Mouse (Mus musculus): ENCODE results near the gene Gm28047.
"Not testable (repeated sequence)": the region's sequence is repeated elsewhere in the genome, so short reads cannot be mapped to it uniquely, and the experiment has no call there.

Gene Gm28047

DNA sequence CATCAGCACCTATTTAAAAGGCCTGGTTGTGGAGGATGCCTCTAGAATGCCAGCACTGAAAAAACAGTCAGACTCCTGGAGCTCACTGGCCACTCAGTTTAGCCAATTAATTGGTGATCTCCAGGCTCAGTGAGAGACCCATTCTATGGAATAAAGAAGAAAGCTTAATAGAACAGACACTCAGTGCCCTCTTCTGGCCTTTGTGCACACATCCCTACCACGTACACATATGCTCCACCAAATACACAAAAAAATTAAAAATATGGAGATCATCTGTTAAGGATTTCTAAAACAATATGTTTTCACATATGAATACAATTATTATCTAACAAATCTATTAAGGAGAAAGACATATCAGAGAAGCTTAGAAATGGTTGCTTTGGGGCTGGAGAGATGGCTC is 4.1 kb downstream of the Gm28047 start:
- DNase-seq (ENCODE audit: low read depth, low spot score), result no peak

GRCm38 (mm10) chr15:102619486-102619885 is 5.4 kb downstream of the Gm28047 start:
- DNase-seq (ENCODE audit: low read depth, low spot score), result no peak

DNA sequence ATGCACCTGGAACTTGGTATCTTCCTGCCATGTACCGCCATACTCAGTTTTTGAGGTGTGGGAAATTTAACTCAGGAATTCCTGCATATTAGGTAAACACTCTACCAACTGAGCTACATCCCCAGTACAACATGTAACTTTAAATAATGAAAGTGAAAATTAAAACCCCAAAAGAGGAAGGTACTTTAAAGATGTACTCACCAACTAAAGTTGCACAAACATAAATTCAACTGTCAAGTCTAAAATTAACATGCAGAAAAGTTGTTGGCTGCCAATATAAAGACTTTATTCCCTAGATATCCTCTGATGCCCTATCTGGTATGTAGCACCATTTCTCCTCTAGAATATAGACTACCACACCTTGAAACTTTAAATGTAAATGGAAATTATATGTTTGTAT is 7.2 kb downstream of the Gm28047 start:
- no peak for DNase-seq (ENCODE audit: low read depth, low spot score)

GRCm38 (mm10) chr15:102616174-102616573 is 8.7 kb downstream of the Gm28047 start:
- no peak for DNase-seq (ENCODE audit: low read depth, low spot score)

GRCm38 (mm10) chr15:102614224-102614623 is 10.6 kb downstream of the Gm28047 start:
- DNase-seq (ENCODE audit: low read depth, low spot score), result no peak

- no peak for DNase-seq (ENCODE audit: low read depth, low spot score)
These were observed 11.9 kb downstream of the Gm28047 start for GRCm38 (mm10) chr15:102612966-102613365.

- DNase-seq (ENCODE audit: low read depth, low spot score), result not testable (repeated sequence)
These were observed 16.3 kb downstream of the Gm28047 start for GRCm38 (mm10) chr15:102608586-102608985.

GRCm38 (mm10) chr15:102593996-102594656 is 30.7 kb downstream of the Gm28047 start:
- DNase-seq (ENCODE audit: low read depth, low spot score), result no peak

- DNase-seq (ENCODE audit: low read depth, low spot score), result no peak
These were observed 32.2 kb downstream of the Gm28047 start for GRCm38 (mm10) chr15:102592674-102593073.

DNA sequence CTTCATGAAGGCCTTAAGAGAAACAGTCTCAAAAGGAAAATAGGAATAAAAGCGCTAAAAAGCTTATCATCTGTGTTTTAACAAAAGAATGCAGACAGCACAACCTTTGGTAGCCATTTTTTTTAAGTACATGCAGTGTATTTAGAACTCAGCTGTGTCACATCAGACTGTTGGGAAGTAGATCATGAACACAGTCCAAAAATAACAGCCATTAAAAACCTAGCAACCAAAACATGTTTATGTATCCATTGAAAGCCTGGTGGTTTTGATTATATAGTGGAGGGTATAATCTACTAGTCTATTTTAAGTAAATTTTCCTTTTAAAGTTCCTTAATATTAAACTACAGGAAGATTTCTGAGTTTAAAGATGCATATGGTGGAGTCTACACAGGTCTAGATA is 34.3 kb downstream of the Gm28047 start:
- DNase-seq (ENCODE audit: low read depth, low spot score), result no peak

GRCm38 (mm10) chr15:102589826-102590225 is 35.0 kb downstream of the Gm28047 start:
- no peak for DNase-seq (ENCODE audit: low read depth, low spot score)

GRCm38 (mm10) chr15:102585501-102585900 is 39.4 kb downstream of the Gm28047 start:
- DNase-seq (ENCODE audit: low read depth, low spot score), result no peak

DNA sequence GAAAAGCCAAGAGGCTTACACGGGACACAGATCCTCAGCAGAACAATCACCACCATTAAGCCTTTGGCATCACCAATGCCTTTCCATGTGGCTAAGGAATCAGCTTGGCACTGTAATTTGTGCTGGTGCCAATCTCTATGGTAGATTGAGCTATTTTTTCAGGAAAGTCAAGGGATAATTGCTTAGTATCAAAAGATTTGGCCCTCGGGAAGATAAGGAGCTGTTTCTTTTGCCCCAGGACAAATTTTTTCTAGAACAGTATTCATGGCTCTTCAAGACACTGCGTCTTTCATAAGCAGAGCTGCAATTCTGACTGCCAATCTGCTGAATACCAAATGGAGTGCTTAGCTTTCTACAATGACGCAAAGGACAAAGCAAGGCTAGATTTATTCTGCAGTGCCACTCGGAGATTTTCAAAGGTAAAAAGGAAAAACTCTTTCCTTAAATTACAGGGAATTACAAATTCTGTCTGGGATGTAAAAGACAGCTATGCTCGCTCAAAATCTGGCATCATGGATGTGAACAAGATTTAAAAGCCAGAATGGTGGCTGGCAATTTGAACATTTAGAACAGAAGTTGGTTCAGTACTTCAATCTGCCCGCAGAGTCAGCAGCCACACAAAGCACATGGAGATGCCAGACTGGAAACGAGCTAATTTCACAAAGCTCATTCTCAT is 41.0 kb downstream of the Gm28047 start:
- no peak for DNase-seq (ENCODE audit: low read depth, low spot score)

DNA sequence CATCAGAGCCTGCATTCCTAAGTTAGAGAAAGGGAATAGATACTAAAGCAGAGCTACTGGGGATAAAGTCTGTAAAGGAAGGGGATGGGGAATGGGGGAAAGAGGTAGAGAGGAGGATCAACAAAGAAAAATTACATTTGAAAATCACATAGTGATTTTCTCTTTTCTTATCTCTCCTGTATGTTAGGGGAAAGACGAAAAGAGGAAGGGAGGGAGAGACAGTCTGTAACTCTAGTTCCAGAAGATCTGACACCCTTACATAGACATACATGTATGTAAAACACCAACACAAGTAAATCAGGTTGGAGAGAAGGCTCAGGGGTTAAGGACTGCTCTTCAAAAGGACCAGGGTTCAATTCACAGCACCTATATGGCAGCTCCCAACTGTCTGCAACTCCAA is 43.7 kb downstream of the Gm28047 start:
- DNase-seq (ENCODE audit: low read depth, low spot score), result no peak

GRCm38 (mm10) chr15:102578351-102578750 is 46.5 kb downstream of the Gm28047 start:
- DNase-seq (ENCODE audit: low read depth, low spot score), result no peak

GRCm38 (mm10) chr15:102576972-102577371 is 47.9 kb downstream of the Gm28047 start:
- no peak for DNase-seq (ENCODE audit: low read depth, low spot score)

GRCm38 (mm10) chr15:102572081-102572480 is 52.8 kb downstream of the Gm28047 start:
- DNase-seq (ENCODE audit: low read depth, low spot score), result no peak

GRCm38 (mm10) chr15:102567849-102568248 is 57.0 kb downstream of the Gm28047 start:
- no peak for DNase-seq (ENCODE audit: low read depth, low spot score)

- no peak for DNase-seq (ENCODE audit: low read depth, low spot score)
These were observed 61.2 kb downstream of the Gm28047 start for GRCm38 (mm10) chr15:102563681-102564080.

GRCm38 (mm10) chr15:102563061-102563460 is 61.8 kb downstream of the Gm28047 start:
- no peak for DNase-seq (ENCODE audit: low read depth, low spot score)

DNA sequence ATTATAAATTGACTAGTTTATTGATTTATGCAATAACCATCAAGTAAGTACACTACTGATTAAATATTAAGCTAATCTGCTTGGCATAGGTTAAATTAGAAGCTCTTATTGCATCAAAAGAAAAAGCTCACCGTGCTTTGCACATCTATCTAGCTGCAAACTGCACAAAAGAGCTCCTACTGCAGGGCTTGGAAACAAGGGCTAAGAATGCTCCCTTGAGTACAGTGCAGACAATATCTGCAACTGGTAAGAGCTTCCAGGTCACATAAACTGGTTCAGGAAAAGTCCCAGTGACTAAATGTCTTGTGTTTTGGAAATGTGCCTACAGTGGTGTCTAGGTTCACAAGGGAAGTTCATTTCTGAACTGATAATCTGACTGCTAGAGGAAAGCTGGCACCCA is 62.4 kb downstream of the Gm28047 start:
- DNase-seq (ENCODE audit: low read depth, low spot score), result no peak

- DNase-seq (ENCODE audit: low read depth, low spot score), result no peak
These were observed 67.3 kb downstream of the Gm28047 start for GRCm38 (mm10) chr15:102557580-102557979.

DNA sequence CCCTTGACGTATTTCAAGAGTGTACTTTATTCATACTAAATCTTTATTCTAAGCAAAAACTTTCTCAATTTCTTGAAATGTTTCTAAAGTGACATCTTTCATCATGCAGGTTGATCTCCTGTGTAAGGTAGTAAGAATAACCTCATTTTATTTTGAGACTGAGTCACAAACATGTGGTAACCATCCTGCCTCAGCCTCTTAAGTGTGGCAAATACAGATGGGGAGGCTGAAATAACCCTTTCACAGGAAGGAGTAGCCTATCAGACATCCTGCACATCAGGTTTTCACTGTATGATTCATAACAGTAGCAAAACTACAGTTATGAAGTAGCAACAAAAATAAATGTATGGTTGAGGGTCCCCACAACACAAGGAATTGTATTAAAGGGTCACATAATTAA is 69.3 kb downstream of the Gm28047 start:
- no peak for DNase-seq (ENCODE audit: low read depth, low spot score)

Data from retina, adult 2 months (tissue).